In genomic region chr15:83410270-83410669, GRCm38 (mm10) we compare ENCODE assay signal across 13 mouse cellular contexts. TPM values are rescaled to one million over a fixed set of nuclear protein-coding genes. Genes with fewer than 3 reads are reported as not detected.
A peak's percentile ranks its signal among the peaks of the same experiment; 100 is the strongest.
DNase-seq lines count a peak whose midpoint lies in the region; ATAC-seq lines count a peak whose summit lies in the region.
"Had no signal": no experiment of that assay in that cellular context is flagged by ENCODE, and none has a peak within 500 bp of the region (broad histone marks: within the 10 kb centered on the region; RNA-seq: fewer than 3 reads in every experiment).

No protein-coding gene starts in this region.

- 17% methylated on average over 6 of the region's 6 CpGs for WGBS in heart, embryonic 15.5 days
- WGBS in stomach, embryonic 16.5 days: 39% methylated on average over 6 of the region's 6 CpGs

- no peaks in the 10 kb centered on the region for H3K36me3 ChIP-seq in heart, embryonic 15.5 days
- H3K36me3 ChIP-seq in stomach, embryonic 16.5 days (ENCODE audit: control insufficient read depth, insufficient read depth, low read length): no peaks in the 10 kb centered on the region; the same call in 1 of the 2 replicates

- H3K4me3 ChIP-seq in heart, embryonic 15.5 days: no peak overlapping the region
- no peak overlapping the region for H3K4me3 ChIP-seq in stomach, embryonic 16.5 days (replicated peaks; ENCODE audit: low read length)

- no peak overlapping the region for H3K9ac ChIP-seq in heart, embryonic 15.5 days
- no peak overlapping the region for H3K9ac ChIP-seq in stomach, embryonic 16.5 days (ENCODE audit: low read length)

- H3K27me3 ChIP-seq in heart, embryonic 15.5 days: no peaks in the 10 kb centered on the region
- H3K27me3 ChIP-seq in stomach, embryonic 16.5 days (ENCODE audit: control insufficient read depth, insufficient read depth, low read length): no peaks in the 10 kb centered on the region

- DNase-seq in heart, adult 11 months: peak; percentile 95
- no peak for DNase-seq in heart, postnatal 25 days (ENCODE audit: low spot score)
- peak; percentile 42 for DNase-seq in lung, postnatal 36 days
- no peak for DNase-seq in lung, postnatal 10 days
- DNase-seq in gastrocnemius, adult 8-10 months (ENCODE audit: low spot score in 2 of 2): no peak
- DNase-seq: gastrocnemius, postnatal 25 days; layer of hippocampus, postnatal 36 days; thymus, postnatal 36 days had no signal

- H3K9me3 ChIP-seq in heart, embryonic 15.5 days (replicated peaks): no peaks in the 10 kb centered on the region
- no peaks in the 10 kb centered on the region for H3K9me3 ChIP-seq in stomach, embryonic 16.5 days (replicated peaks; ENCODE audit: control insufficient read depth, low read length)

- peak overlapping the region; percentile 51 for H3K27ac ChIP-seq in heart, embryonic 15.5 days
- peak overlapping the region; percentile 39 for H3K27ac ChIP-seq in stomach, embryonic 16.5 days (ENCODE audit: low read length)
- H3K27ac ChIP-seq: hindbrain, postnatal 0 days; kidney, postnatal 0 days had no signal

- H3K4me2 ChIP-seq in heart, embryonic 15.5 days: no peak overlapping the region
- H3K4me2 ChIP-seq in stomach, embryonic 16.5 days (ENCODE audit: low read depth, low read length): no peak overlapping the region

- peaks cover 33% of the 10 kb centered on the region for H3K4me1 ChIP-seq in heart, embryonic 15.5 days (replicated peaks)
- peaks cover 23% of the 10 kb centered on the region for H3K4me1 ChIP-seq in stomach, embryonic 16.5 days (ENCODE audit: control insufficient read depth, insufficient read depth, low read length)

- intact Hi-C loops in heart, postnatal 25 days (cut with DNase I): loop anchor here (5.0 kb wide), 1 partner anchor 57 kb away; no protein-coding TSS in a partner anchor

- no peak for ATAC-seq in heart, embryonic 15.5 days (replicated peaks; ENCODE audit: insufficient number of reproducible peaks, insufficient read depth, low FRiP score, low read depth)
- ATAC-seq in stomach, embryonic 16.5 days (ENCODE audit: insufficient read depth, low FRiP score): no peak
- no peak for ATAC-seq in erythroid progenitor cell, adult 5-6 weeks (replicated peaks; ENCODE audit: low FRiP score, poor library complexity, severe bottlenecking)
- ATAC-seq: hindbrain, postnatal 0 days had no signal

RNA-seq across cellular contexts. Expression of gene Pacsin2, which starts 54.1 kb away (rescaled TPM):
- 100 to 1,000 TPM; 179 to 215 TPM for total RNA-seq in heart, postnatal 25 days (2021)
- polyA plus RNA-seq in heart, embryonic 15.5 days (2015; fragmentation: Nextera tagmentation; extraction: Ambion mirVana): 59.3 and 75.3 TPM in 2 replicates
- polyA plus RNA-seq in stomach, embryonic 16.5 days (2015; fragmentation: Nextera tagmentation; extraction: Ambion mirVana): 64.5 and 67.9 TPM in 2 replicates
- 10 to 100 TPM; 45.3 to 58.5 (median 48.2) TPM for total RNA-seq in gastrocnemius, adult 8-10 months (2022)
- total RNA-seq in erythroid progenitor cell, adult 5-6 weeks (2015; ENCODE audit: low replicate concordance): 80.0 and 81.7 TPM in 2 replicates
- total RNA-seq in erythroid progenitor cell, adult 5-6 weeks (2017; ENCODE audit: low replicate concordance): 145 and 184 TPM in 2 replicates

Comparison
In these comparisons a context has a peak if more than half of its experiments do, and no peak if none do; other contexts are left out.
1. DNase-seq: peak in heart, adult 11 months (single experiment) and lung, postnatal 36 days (single experiment); none in heart, postnatal 25 days (single experiment), lung, postnatal 10 days (single experiment) and gastrocnemius, adult 8-10 months (0 of 2).